Mouse (Mus musculus) forebrain, embryonic 12.5 days (tissue): ENCODE measurements at regions not wholly inside any gene's neighbourhood (a gene's known extent, or its start where the extent isn't known, plus 50 kb on each side); places are given as distances from the start of the nearest gene placed in this dataset.
"Not testable (repeated sequence)": the region's sequence is repeated elsewhere in the genome, so short reads cannot be mapped to it uniquely, and the experiment has no call there.

Source experiments
- ATAC-seq: fragments of 200-750 bp; cut with Nextera tagmentation; 2 replicates; pipeline ENCODE4 v1.8.0; 2017; ENCODE audit warnings: moderate TSS enrichment; ENCODE audit not compliant: low FRiP score
- H3K27ac ChIP-seq: fragments of 300-500 bp; sonication (generic); 2 replicates; pipeline ENCODE4 v1.5.1; 2016; ENCODE audit warnings: mild to moderate bottlenecking
- H3K27me3 ChIP-seq: fragments of 300-500 bp; sonication (generic); 2 replicates; pipeline ENCODE4 v1.6.1; 2016; ENCODE audit warnings: mild to moderate bottlenecking
- H3K36me3 ChIP-seq: fragments of 300-500 bp; sonication (generic); replicated peaks from 2 replicates; pipeline ENCODE4 v1.6.1; 2016; ENCODE audit warnings: mild to moderate bottlenecking
- H3K4me1 ChIP-seq: fragments of 300-500 bp; sonication (generic); 2 replicates; pipeline ENCODE4 v1.6.1; 2016
- H3K4me2 ChIP-seq: fragments of 300-500 bp; sonication (generic); 2 replicates; pipeline ENCODE4 v1.6.1; 2016; ENCODE audit warnings: mild to moderate bottlenecking, moderate library complexity
- H3K4me3 ChIP-seq: fragments of 300-500 bp; sonication (generic); replicated peaks from 2 replicates; pipeline ENCODE4 v1.5.1; 2016; ENCODE audit warnings: mild to moderate bottlenecking
- H3K9ac ChIP-seq: fragments of 300-500 bp; sonication (generic); 2 replicates; pipeline ENCODE4 v1.6.1; 2016; ENCODE audit warnings: mild to moderate bottlenecking
- H3K9me3 ChIP-seq: fragments of 300-500 bp; sonication (generic); 2 replicates; pipeline ENCODE4 v1.6.1; 2016
- WGBS: fragments of 180-500 bp; shearing (Covaris S2); methylation state at CpG from one replicate; pipeline ENCODE4 v1.1.7; 2016; 5-methylcytosine and 5-hydroxymethylcytosine counted together

GRCm38 (mm10) chr8:20436956-20437355, 73.9 kb upstream of the Gm15319 start:
- H3K4me2 ChIP-seq, H3K9me3 ChIP-seq, H3K4me1 ChIP-seq, H3K27me3 ChIP-seq, H3K36me3 ChIP-seq, H3K27ac ChIP-seq, H3K4me3 ChIP-seq, H3K9ac ChIP-seq, ATAC-seq: not testable (repeated sequence)
- WGBS: 69% methylated on average over 4 of the region's 4 CpGs

- H3K27ac ChIP-seq, H3K36me3 ChIP-seq, H3K4me2 ChIP-seq, H3K27me3 ChIP-seq, ATAC-seq, H3K9ac ChIP-seq, H3K9me3 ChIP-seq, H3K4me1 ChIP-seq, H3K4me3 ChIP-seq: not testable (repeated sequence)
Observed at GRCm38 (mm10) chr8:20433236-20433635, 70.2 kb upstream of the Gm15319 start.

GRCm38 (mm10) chr8:20429469-20429868, 66.5 kb upstream of the Gm15319 start:
- not testable (repeated sequence) for H3K9ac ChIP-seq, H3K27ac ChIP-seq, H3K4me1 ChIP-seq, ATAC-seq, H3K9me3 ChIP-seq, H3K36me3 ChIP-seq, H3K4me3 ChIP-seq, H3K4me2 ChIP-seq, H3K27me3 ChIP-seq
- WGBS: 77% methylated on average over 4 of the region's 4 CpGs

GRCm38 (mm10) chr8:20424903-20425222, 61.9 kb upstream of the Gm15319 start:
- not testable (repeated sequence) for H3K27me3 ChIP-seq, H3K4me1 ChIP-seq, H3K4me2 ChIP-seq, ATAC-seq, H3K27ac ChIP-seq, H3K36me3 ChIP-seq, H3K9ac ChIP-seq, H3K9me3 ChIP-seq
- 43% methylated on average over 3 of the region's 3 CpGs for WGBS
- peak overlapping the region; percentile 47 for H3K4me3 ChIP-seq

- not testable (repeated sequence) for H3K36me3 ChIP-seq, H3K9me3 ChIP-seq, H3K4me1 ChIP-seq, H3K27me3 ChIP-seq
- peak overlapping the region; percentile 31 for H3K4me2 ChIP-seq
- H3K9ac ChIP-seq: peak overlapping the region; percentile 60
- 0 out of 2 replicates have a peak overlapping the region, but pooled peaks have one; percentile 25 for H3K27ac ChIP-seq
- ATAC-seq: peak; percentile 100
- H3K4me3 ChIP-seq: peak overlapping the region; percentile 47
- WGBS: 12% methylated on average over 70 of the region's 72 CpGs
Observed at GRCm38 (mm10) chr8:20424104-20424902, 61.3 kb upstream of the Gm15319 start.

GRCm38 (mm10) chr8:20420807-20421206, 57.8 kb upstream of the Gm15319 start:
- H3K4me3 ChIP-seq: not testable (repeated sequence)

More at GRCm38 (mm10) chr8:20420807-20421206, 57.8 kb upstream of the Gm15319 start:
- not testable (repeated sequence) for ATAC-seq, H3K27me3 ChIP-seq, H3K9me3 ChIP-seq, H3K36me3 ChIP-seq, H3K4me1 ChIP-seq, H3K9ac ChIP-seq, H3K27ac ChIP-seq, H3K4me2 ChIP-seq
